Mouse (Mus musculus) kidney, postnatal 25 days (tissue): Measurements from ENCODE around the gene Nudt3.
"Not testable (repeated sequence)": the region's sequence is repeated elsewhere in the genome, so short reads cannot be mapped to it uniquely, and the experiment has no call there.

ENCODE experiments used
- DNase-seq, 2 experiments: peaks; one replicate each; pipeline ENCODE4 v3.0.0; 2021; ENCODE audit warnings: mixed read lengths in 2 of 2

Gene Nudt3

DNA sequence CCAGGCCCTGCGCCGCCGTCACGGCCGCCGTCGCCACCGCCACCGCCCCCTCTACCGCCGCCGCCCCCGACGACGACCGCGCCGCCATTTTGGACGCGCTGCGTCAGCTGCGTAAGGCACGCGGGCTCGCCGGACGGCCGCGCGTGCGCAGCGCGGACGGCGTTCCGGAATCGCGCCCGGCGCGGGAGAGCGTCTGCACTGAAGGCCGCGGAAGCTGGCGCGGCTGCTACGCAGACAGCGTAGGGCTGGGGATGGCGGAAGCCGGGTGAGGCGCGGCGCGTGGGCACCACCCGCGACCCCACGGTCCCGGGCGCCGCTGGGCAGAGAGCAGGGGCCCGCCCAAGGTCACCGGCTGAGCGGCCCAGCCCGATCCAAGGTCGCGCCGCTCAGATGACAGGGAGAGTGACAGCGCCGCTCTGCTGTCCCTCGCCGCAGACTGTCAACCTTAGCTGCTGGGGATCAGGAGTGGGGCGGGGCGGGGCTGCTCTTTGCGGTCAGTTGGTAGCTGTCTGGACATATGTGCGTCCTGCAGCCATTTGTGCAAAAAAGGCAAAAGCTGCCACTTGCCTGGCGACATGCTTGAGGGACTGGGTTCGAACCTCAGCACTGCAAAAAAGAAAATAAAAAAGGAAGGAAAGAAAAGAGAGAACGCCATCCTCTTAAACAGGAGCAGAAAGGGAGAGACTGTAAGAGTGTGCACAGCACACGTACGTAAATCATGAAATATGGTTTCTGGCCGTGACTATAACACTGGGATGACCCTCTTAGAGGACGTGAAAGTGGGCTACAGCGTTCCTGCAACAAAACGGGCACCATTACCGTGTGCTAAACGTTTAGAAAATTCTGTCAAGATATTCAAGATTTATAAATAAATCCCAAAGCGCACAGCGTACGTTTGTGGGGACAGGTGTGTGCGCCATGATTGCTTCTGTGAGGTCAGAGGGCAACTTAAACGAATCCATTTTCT lies at the start of gene Nudt3:
Nudt3 (minus strand) TSS at position 136 of the 967 bp plus-strand sequence.
- DNase-seq, result peak; percentile 85 to 93

DNA sequence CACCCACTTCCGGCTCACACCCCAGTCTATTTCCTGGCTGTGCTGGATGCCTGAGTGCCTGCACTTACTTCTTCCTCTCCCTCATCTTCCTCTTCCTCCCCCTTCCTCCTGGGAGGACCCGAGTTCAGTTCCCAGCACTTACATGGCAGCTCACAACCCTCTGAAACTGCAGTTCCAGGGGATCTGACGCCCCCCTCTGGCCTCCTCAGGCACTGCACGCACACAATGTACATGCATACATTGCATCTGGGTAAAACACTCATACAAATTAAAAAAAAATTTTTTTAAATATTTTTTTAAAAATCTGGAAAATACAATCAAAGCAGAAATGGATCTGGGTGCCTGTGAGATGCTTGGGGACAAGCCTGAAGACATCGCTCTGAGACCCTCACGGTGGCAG lies 48.4 kb upstream of the Nudt3 start:
- no peak for DNase-seq

DNA sequence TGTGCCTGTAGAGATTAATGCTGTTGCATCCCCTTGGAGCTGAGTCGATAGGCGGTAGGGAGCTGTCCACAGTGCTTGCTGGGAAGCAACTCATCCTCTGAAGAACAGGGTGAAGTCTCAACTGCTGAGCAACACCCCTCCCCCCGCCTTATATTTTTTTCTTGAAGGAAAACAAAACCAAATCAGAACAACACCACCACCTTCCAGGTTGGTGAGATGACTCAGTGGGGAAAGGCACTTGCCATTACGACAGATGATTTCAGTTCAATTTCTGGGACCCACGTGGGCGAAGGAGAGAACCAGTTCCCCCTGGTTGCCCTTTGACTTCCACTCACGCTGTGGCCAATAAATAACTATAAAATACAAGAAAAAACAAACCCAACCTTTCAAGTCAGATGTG lies 35.5 kb upstream of the Nudt3 start:
- no peak for DNase-seq

GRCm38 (mm10) chr17:27657123-27657522 lies 33.8 kb upstream of the Nudt3 start:
- no peak for DNase-seq

GRCm38 (mm10) chr17:27656414-27656813 lies 33.1 kb upstream of the Nudt3 start:
- DNase-seq, result no peak

DNA sequence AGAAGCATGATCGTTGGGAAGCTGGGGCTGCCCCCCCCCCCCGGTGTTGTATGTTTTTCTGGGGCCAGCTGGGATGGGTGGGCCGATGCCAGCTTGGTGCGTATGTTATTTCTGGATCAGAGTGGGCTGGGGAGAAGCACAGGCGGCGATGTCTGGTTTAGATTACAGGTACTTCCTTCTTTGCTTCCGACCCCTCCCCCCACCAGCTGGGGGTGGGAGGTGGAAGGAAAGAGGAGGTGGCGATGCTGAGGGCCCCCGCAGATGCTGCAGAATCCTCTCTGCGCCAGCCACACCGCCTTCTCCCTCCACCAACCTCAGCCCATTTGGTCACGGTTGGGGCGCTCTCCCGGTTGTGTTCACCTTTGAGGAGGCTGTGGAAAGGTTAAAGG lies 32.7 kb upstream of the Nudt3 start:
- no peak for DNase-seq

GRCm38 (mm10) chr17:27655089-27656010 lies 32.1 kb upstream of the Nudt3 start, which contains the start of gene Pacsin1:
Gene Pacsin1, plus strand, starts transcription at chr17:27655509.
- DNase-seq, result peak; percentile 29 to 62

DNA sequence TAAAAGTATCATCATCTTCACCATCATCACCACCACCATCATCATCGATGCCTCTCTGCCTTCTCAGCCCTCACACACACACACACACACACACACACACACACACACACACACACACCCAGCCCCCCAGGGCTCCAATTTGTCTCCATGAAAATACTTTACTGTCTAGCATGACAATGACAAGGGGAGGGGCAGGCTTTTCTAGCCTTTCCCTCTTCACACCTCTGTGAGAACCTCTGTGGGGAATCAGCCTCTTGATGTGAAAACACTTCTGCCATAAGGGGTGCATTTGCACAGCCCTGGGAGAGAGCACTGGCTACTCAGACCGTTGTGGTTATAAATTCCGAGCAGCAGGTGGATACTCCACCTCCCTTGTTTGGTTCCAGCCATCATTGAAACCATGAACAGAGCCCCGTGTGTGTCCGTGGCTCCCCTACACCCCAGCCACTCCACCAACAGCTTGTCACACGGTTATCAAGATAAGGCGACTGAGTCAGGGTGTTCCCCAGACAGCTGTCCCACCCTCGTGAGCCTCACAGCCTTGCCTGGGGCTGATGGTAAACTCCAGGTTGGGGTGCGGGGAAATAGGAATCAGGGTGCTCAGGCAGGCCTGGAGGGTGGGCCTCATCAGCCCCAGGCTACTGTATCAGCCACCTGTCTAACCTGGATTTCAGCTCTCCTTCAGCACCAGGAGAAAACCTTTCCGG lies 30.1 kb upstream of the Nudt3 start:
- DNase-seq, result no peak

- DNase-seq, result no peak
These were observed 28.9 kb upstream of the Nudt3 start for GRCm38 (mm10) chr17:27652046-27652790.

- peak; percentile 76 to 88 for DNase-seq
These were observed 27.3 kb upstream of the Nudt3 start for GRCm38 (mm10) chr17:27650586-27650985.

GRCm38 (mm10) chr17:27650160-27650559 lies 26.9 kb upstream of the Nudt3 start:
- DNase-seq, result peak; percentile 83

DNA sequence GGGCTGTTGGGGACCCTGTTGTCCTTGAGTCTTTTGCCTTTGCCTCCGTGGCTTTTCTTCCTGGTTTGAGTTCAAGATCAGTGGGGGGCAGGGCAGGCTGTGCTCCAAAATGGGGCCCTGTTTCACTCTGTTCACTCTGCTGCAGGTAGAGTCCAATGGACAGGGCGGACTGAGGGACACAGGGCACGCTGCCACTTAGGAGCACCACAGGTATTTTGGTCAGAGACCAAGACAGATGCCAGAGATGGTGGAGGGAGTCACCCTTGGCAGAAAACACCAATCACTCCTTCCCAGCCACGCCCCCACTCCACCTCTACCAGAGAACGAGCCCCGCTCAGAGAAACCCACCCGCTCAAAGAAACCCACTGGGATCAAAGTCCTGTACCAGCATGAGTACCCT lies 22.5 kb upstream of the Nudt3 start:
- DNase-seq, result peak; percentile 16 to 48

- DNase-seq, result no peak
These were observed 21.3 kb upstream of the Nudt3 start for GRCm38 (mm10) chr17:27644572-27644971.

- no peak for DNase-seq
These were observed 20.5 kb upstream of the Nudt3 start for GRCm38 (mm10) chr17:27643756-27644155.

GRCm38 (mm10) chr17:27643101-27643500 lies 19.8 kb upstream of the Nudt3 start:
- DNase-seq, result no peak

GRCm38 (mm10) chr17:27642491-27643062 lies 19.3 kb upstream of the Nudt3 start:
- DNase-seq, result peak; percentile 21 to 49

DNA sequence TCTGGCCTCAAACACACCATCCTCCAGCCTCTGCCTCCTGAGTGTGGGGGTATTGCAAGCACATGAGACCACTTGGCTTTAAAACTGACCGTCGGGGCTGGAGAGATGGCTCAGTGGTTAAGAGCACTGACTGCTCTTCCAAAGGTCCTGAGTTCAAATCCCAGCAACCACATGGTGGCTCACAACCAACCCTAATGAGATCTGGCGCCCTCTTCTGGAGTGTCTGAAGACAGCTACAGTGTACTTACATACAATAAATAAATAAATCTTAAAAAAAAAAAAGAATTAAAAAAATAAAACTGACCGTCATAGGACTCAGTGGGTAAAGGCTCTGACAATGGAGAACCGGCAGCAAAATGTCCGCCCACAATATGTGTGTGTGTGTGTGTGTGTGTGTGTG lies 16.6 kb upstream of the Nudt3 start:
- not testable (repeated sequence) for DNase-seq

GRCm38 (mm10) chr17:27638921-27639332 lies 15.6 kb upstream of the Nudt3 start:
- no peak for DNase-seq

DNA sequence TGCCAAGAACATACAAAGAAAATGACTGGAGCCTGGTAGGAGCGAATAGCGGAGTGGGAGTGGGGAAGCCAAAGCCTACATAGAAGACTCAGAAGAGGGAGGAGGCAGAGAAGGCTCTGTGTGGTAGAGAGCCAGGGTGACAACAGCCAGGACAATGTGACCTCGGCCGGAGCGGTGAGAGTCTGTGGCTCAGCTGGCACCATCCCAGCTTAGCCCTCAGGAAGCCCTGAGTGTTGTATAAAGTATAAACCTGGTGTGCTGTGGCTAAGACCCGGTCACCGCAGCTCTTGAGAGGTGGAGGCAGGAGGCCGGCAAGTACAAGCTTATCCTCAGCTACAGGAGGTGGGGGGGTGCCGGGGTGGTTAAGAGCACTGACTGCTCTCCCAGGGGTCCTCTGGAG lies 14.0 kb upstream of the Nudt3 start:
- DNase-seq, result peak; percentile 28 to 73

GRCm38 (mm10) chr17:27636132-27637020 lies 13.1 kb upstream of the Nudt3 start, which contains the start of gene Rps10:
Gene Rps10, minus strand, starts transcription at chr17:27636669.
- no peak for DNase-seq
